Comparison of ENCODE assay signal across 8 mouse cellular contexts in genomic region chr9:118082575-118083431, GRCm38 (mm10). TPM values are rescaled to one million over a fixed set of nuclear protein-coding genes. Genes with fewer than 3 reads are reported as not detected.
A peak's percentile ranks its signal among the peaks of the same experiment; 100 is the strongest.
DNase-seq lines count a peak whose midpoint lies in the region; ATAC-seq and TF ChIP-seq lines count a peak whose summit lies in the region.

No protein-coding gene starts in this region.

- no peaks in the 10 kb centered on the region for H3K27me3 ChIP-seq in lung, embryonic 14.5 days (ENCODE audit: insufficient read depth, low read length)
- no peaks in the 10 kb centered on the region for H3K27me3 ChIP-seq in limb, embryonic 15.5 days
- H3K27me3 ChIP-seq in neural tube, embryonic 15.5 days (replicated peaks): no peaks in the 10 kb centered on the region

- no peaks in the 10 kb centered on the region for H3K36me3 ChIP-seq in lung, embryonic 14.5 days (ENCODE audit: insufficient read depth)
- no peaks in the 10 kb centered on the region for H3K36me3 ChIP-seq in limb, embryonic 15.5 days
- no peaks in the 10 kb centered on the region for H3K36me3 ChIP-seq in neural tube, embryonic 15.5 days

- peak overlapping the region; percentile 22 for H3K4me3 ChIP-seq in lung, embryonic 14.5 days (ENCODE audit: low read depth, low read length)
- H3K4me3 ChIP-seq in limb, embryonic 15.5 days: peak overlapping the region; percentile 34
- peak overlapping the region; percentile 18 for H3K4me3 ChIP-seq in neural tube, embryonic 15.5 days (replicated peaks)

- H3K9ac ChIP-seq in lung, embryonic 14.5 days: peak overlapping the region; percentile 38
- no peak overlapping the region for H3K9ac ChIP-seq in limb, embryonic 15.5 days
- peak overlapping the region; percentile 37; the same call in 1 of the 2 replicates for H3K9ac ChIP-seq in neural tube, embryonic 15.5 days (replicated peaks)

- intact Hi-C loops in left cerebral cortex, postnatal 4 days (cut with DNase I): no loop called here

- ATAC-seq in lung, embryonic 14.5 days (ENCODE audit: insufficient read depth): peak; percentile 75; the same call in 1 of the 2 replicates
- peak; percentile 66 for ATAC-seq in erythroid progenitor cell, adult 5-6 weeks (replicated peaks; ENCODE audit: low FRiP score, poor library complexity, severe bottlenecking)
- no peak for ATAC-seq in limb, embryonic 15.5 days (ENCODE audit: insufficient number of reproducible peaks, low FRiP score, low TSS enrichment, low read depth)
- ATAC-seq in neural tube, embryonic 15.5 days (ENCODE audit: low FRiP score): no peak

- H3K27ac ChIP-seq in lung, embryonic 14.5 days (ENCODE audit: low read depth): no peak overlapping the region
- H3K27ac ChIP-seq in limb, embryonic 15.5 days: peak overlapping the region; percentile 28; the same call in 1 of the 2 replicates
- no peak overlapping the region for H3K27ac ChIP-seq in neural tube, embryonic 15.5 days (replicated peaks)

- peak overlapping the region; percentile 63 for H3K4me2 ChIP-seq in lung, embryonic 14.5 days
- H3K4me2 ChIP-seq in limb, embryonic 15.5 days: peak overlapping the region; percentile 49
- H3K4me2 ChIP-seq in neural tube, embryonic 15.5 days: peak overlapping the region; percentile 55

- peak; percentile 53 for DNase-seq in lung, embryonic 14.5 days
- no peak for DNase-seq in lung, postnatal 4 days
- DNase-seq in left cerebral cortex, postnatal 4 days: no peak
- DNase-seq in left cerebral cortex, adult 8-10 months (ENCODE audit: low spot score in 2 of 2): no peak
- no peak for DNase-seq in adrenal gland, adult 8-10 months

- WGBS in lung, embryonic 14.5 days: 19% methylated on average over 22 of the region's 22 CpGs
- 18% methylated on average over 22 of the region's 22 CpGs for WGBS in limb, embryonic 15.5 days
- WGBS in neural tube, embryonic 15.5 days: 20% methylated on average over 22 of the region's 22 CpGs

- H3K4me1 ChIP-seq in lung, embryonic 14.5 days (ENCODE audit: insufficient read depth): no peaks in the 10 kb centered on the region
- peaks cover 6% of the 10 kb centered on the region for H3K4me1 ChIP-seq in limb, embryonic 15.5 days
- H3K4me1 ChIP-seq in neural tube, embryonic 15.5 days: peaks cover 10% of the 10 kb centered on the region

- no peak for TF ChIP-seq CTCF in lung, embryonic 14.5 days (IDR thresholded peaks at IDR 0.05; ENCODE audit: low read depth)

- H3K9me3 ChIP-seq in lung, embryonic 14.5 days (ENCODE audit: low read depth, low read length): no peaks in the 10 kb centered on the region
- H3K9me3 ChIP-seq in limb, embryonic 15.5 days: no peaks in the 10 kb centered on the region
- H3K9me3 ChIP-seq in neural tube, embryonic 15.5 days (replicated peaks): no peaks in the 10 kb centered on the region

RNA-seq across cellular contexts. Expression of gene Azi2, which starts 42.5 kb away (rescaled TPM):
- polyA plus RNA-seq in lung, embryonic 14.5 days (2014; fragmentation: Nextera tagmentation; extraction: Ambion mirVana): 76.8 and 83.3 TPM in 2 replicates
- total RNA-seq in erythroid progenitor cell, adult 5-6 weeks (2015; ENCODE audit: low replicate concordance): 42.9 and 93.1 TPM in 2 replicates
- 47.7 and 81.4 TPM in 2 replicates for total RNA-seq in erythroid progenitor cell, adult 5-6 weeks (2017; ENCODE audit: low replicate concordance)
- 68.6 and 71.4 TPM in 2 replicates for polyA plus RNA-seq in limb, embryonic 15.5 days (2015; fragmentation: Nextera tagmentation; extraction: Ambion mirVana)
- polyA plus RNA-seq in neural tube, embryonic 15.5 days (2015; fragmentation: Nextera tagmentation; extraction: Ambion mirVana): 79.7 and 80.8 TPM in 2 replicates
- 10 to 100 TPM; 64.2 to 69.6 TPM for total RNA-seq in left cerebral cortex, postnatal 4 days (2021)
- 10 to 100 TPM; 69.3 to 79.3 (median 71.7) TPM for total RNA-seq in left cerebral cortex, adult 8-10 months (2022)
- 10 to 100 TPM; 75.5 to 83.1 (median 80.1) TPM for total RNA-seq in adrenal gland, adult 8-10 months (2022)

Comparison
In these comparisons a context has a peak if more than half of its experiments do, and no peak if none do; other contexts are left out.
1. ATAC-seq: peak in lung, embryonic 14.5 days (single experiment) and erythroid progenitor cell, adult 5-6 weeks (single experiment); none in limb, embryonic 15.5 days (single experiment) and neural tube, embryonic 15.5 days (single experiment).
2. Peak in every context shown above with its lines, with median percentiles within 50 percentile points of each other: H3K4me2 ChIP-seq and H3K4me3 ChIP-seq.